Mouse (Mus musculus): ENCODE results near the gene Rgs7. TPM values are rescaled to one million over a fixed set of nuclear protein-coding genes. Genes with fewer than 3 reads are reported as not detected.

Gene Rgs7
- polyA plus RNA-seq, 1 experiment: 0.45 TPM

- H3K4me3 ChIP-seq (replicated peaks; ENCODE audit: extremely low read depth, low read depth, low read length): no peak overlapping the region
- no peaks in the 10 kb centered on the region for H3K4me1 ChIP-seq (ENCODE audit: control insufficient read depth, insufficient read depth, low read length)
- DNase-seq: no peak
- WGBS: 49% methylated on average over 3 of the region's 3 CpGs
- TF ChIP-seq CTCF (IDR thresholded peaks at IDR 0.05; ENCODE audit: insufficient read depth, low read length) (no peak), POLR2A (IDR thresholded peaks at IDR 0.05; ENCODE audit: borderline replicate concordance, extremely low read depth, low read depth, low read length) (no peak)
These were observed 106.6 kb downstream of the Rgs7 start for GRCm38 (mm10) chr1:175385581-175386235.

DNA sequence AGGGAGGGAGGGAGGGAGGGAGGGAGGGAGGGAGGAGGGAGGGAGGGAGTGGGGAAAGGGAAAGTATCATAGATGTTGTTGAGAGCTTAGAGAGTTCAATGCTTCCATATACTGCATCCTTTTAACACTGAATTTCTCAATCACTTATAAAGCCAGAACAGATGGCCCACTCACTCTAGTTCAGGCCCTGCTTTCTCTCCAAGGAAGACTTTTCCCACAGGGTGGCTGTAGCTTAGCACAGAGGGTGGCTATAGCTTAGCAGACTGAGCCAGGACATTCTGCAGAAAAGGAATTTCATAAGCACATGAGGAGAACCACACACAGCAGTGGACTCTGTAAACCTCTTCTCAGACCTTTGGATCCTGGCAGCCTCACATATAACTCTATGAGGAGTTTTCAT, 119.7 kb downstream of the Rgs7 start:
- no peak for DNase-seq
- H3K4me1 ChIP-seq (ENCODE audit: control insufficient read depth, insufficient read depth, low read length): no peaks in the 10 kb centered on the region
- H3K4me3 ChIP-seq (replicated peaks; ENCODE audit: extremely low read depth, low read depth, low read length): no peak overlapping the region
- TF ChIP-seq CTCF (IDR thresholded peaks at IDR 0.05; ENCODE audit: insufficient read depth, low read length): no peak

DNA sequence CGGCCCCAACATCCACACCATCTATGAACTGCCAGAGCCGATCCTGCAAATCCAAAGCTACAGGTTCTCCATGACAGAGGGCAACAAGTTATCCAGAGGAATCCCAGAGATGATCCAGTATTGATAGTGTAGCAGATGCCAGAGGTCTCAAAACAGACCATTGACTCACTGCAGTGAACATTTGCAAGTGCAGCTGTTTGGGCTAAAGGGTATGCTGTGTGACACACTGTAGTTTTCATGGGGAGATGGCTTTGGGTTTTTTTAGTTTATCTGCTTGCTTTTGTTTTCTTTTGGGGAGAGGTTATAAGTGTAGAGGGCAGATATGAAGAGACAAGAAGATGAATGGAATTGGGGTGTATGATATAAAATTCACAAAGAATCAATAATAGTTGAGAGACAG, 124.2 kb downstream of the Rgs7 start:
- DNase-seq: no peak
- H3K4me3 ChIP-seq (replicated peaks; ENCODE audit: extremely low read depth, low read depth, low read length): no peak overlapping the region
- no peaks in the 10 kb centered on the region for H3K4me1 ChIP-seq (ENCODE audit: control insufficient read depth, insufficient read depth, low read length)
- 93% methylated on average over 2 of the region's 2 CpGs for WGBS
- TF ChIP-seq CTCF (IDR thresholded peaks at IDR 0.05; ENCODE audit: insufficient read depth, low read length) (no peak), POLR2A (IDR thresholded peaks at IDR 0.05; ENCODE audit: borderline replicate concordance, extremely low read depth, low read depth, low read length) (no peak)

GRCm38 (mm10) chr1:175363606-175364005, 128.7 kb downstream of the Rgs7 start:
- no peak for DNase-seq
- TF ChIP-seq CTCF (IDR thresholded peaks at IDR 0.05; ENCODE audit: insufficient read depth, low read length) (no peak), POLR2A (IDR thresholded peaks at IDR 0.05; ENCODE audit: borderline replicate concordance, extremely low read depth, low read depth, low read length) (no peak)
- 74% methylated on average over 3 of the region's 3 CpGs for WGBS

GRCm38 (mm10) chr1:175359411-175360366, 132.6 kb downstream of the Rgs7 start:
- Histone ChIP-seq H3K4me1 (ENCODE audit: control insufficient read depth, insufficient read depth, low read length) (no peaks in the 10 kb centered on the region), H3K4me3 (replicated peaks; ENCODE audit: extremely low read depth, low read depth, low read length) (no peak overlapping the region)
- WGBS: 42% methylated on average over 7 of the region's 7 CpGs
- no peak for DNase-seq
- TF ChIP-seq CTCF (IDR thresholded peaks at IDR 0.05; ENCODE audit: insufficient read depth, low read length) (no peak), POLR2A (IDR thresholded peaks at IDR 0.05; ENCODE audit: borderline replicate concordance, extremely low read depth, low read depth, low read length) (no peak)

More at GRCm38 (mm10) chr1:175363606-175364005, 128.7 kb downstream of the Rgs7 start:
- H3K4me1 ChIP-seq (ENCODE audit: control insufficient read depth, insufficient read depth, low read length): no peaks in the 10 kb centered on the region
- H3K4me3 ChIP-seq (replicated peaks; ENCODE audit: extremely low read depth, low read depth, low read length): no peak overlapping the region

- 71% methylated on average over 4 of the region's 4 CpGs for WGBS
- Histone ChIP-seq H3K4me1 (ENCODE audit: control insufficient read depth, insufficient read depth, low read length) (no peaks in the 10 kb centered on the region), H3K4me3 (replicated peaks; ENCODE audit: extremely low read depth, low read depth, low read length) (no peak overlapping the region)
- TF ChIP-seq POLR2A (IDR thresholded peaks at IDR 0.05; ENCODE audit: borderline replicate concordance, extremely low read depth, low read depth, low read length) (no peak), CTCF (IDR thresholded peaks at IDR 0.05; ENCODE audit: insufficient read depth, low read length) (no peak)
- no peak for DNase-seq
These were observed 139.4 kb downstream of the Rgs7 start for GRCm38 (mm10) chr1:175352921-175353320.

DNA sequence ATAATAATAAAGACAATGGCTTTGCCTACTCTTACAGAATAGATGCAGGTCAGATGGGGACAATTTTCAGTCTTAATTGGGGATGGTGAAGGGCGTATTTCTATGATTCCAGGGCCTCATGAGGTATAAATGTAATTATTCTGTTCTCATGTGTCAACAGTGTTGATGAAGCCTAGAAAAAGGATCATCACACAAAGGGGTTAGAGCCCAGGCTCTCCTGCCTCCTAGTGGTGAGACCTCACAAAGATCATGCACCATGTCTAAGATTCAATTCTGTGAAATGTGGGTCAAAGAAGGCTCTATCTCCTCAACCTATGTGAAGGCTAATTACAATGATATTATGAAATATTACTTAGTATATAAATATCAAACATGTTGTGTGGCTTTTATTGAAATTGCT, 146.1 kb downstream of the Rgs7 start:
- Histone ChIP-seq H3K4me1 (ENCODE audit: control insufficient read depth, insufficient read depth, low read length) (no peaks in the 10 kb centered on the region), H3K4me3 (replicated peaks; ENCODE audit: extremely low read depth, low read depth, low read length) (no peak overlapping the region)
- TF ChIP-seq POLR2A (IDR thresholded peaks at IDR 0.05; ENCODE audit: borderline replicate concordance, extremely low read depth, low read depth, low read length) (no peak), CTCF (IDR thresholded peaks at IDR 0.05; ENCODE audit: insufficient read depth, low read length) (no peak)
- WGBS: 84% methylated on average over 1 of the region's 1 CpGs
- no peak for DNase-seq

- DNase-seq: no peak
- H3K4me3 ChIP-seq (replicated peaks; ENCODE audit: extremely low read depth, low read depth, low read length): no peak overlapping the region
- TF ChIP-seq CTCF (IDR thresholded peaks at IDR 0.05; ENCODE audit: insufficient read depth, low read length) (no peak), POLR2A (IDR thresholded peaks at IDR 0.05; ENCODE audit: borderline replicate concordance, extremely low read depth, low read depth, low read length) (no peak)
- H3K4me1 ChIP-seq (ENCODE audit: control insufficient read depth, insufficient read depth, low read length): no peaks in the 10 kb centered on the region
- 70% methylated on average over 4 of the region's 4 CpGs for WGBS
These were observed 156.1 kb downstream of the Rgs7 start for GRCm38 (mm10) chr1:175336191-175336590.

- no peak for DNase-seq
- no peak overlapping the region for H3K4me3 ChIP-seq (replicated peaks; ENCODE audit: extremely low read depth, low read depth, low read length)
- no peak for TF ChIP-seq POLR2A (IDR thresholded peaks at IDR 0.05; ENCODE audit: borderline replicate concordance, extremely low read depth, low read depth, low read length)
- no peak for TF ChIP-seq CTCF (IDR thresholded peaks at IDR 0.05; ENCODE audit: insufficient read depth, low read length)
- 68% methylated on average over 9 of the region's 9 CpGs for WGBS
- no peaks in the 10 kb centered on the region for H3K4me1 ChIP-seq (ENCODE audit: control insufficient read depth, insufficient read depth, low read length)
These were observed 159.1 kb downstream of the Rgs7 start for GRCm38 (mm10) chr1:175333041-175333854.

All from lung, adult 2 months (tissue).